Mouse (Mus musculus) forebrain, embryonic 15.5 days (tissue): ENCODE measurements around the gene Zfp574. TPM values are rescaled to one million over a fixed set of nuclear protein-coding genes. Genes with fewer than 3 reads are reported as not detected.

Source experiments
- ATAC-seq: fragments of 200-750 bp; cut with Nextera tagmentation; replicated peaks from 2 replicates; pipeline ENCODE4 v1.8.0; 2017; ENCODE audit warnings: mild to moderate bottlenecking, moderate TSS enrichment, moderate library complexity
- H3K27ac ChIP-seq: fragments of 300-500 bp; sonication (generic); replicated peaks from 2 replicates; pipeline ENCODE4 v1.5.1; 2015; ENCODE audit warnings: mild to moderate bottlenecking, inconsistent platforms
- H3K27me3 ChIP-seq: fragments of 300-500 bp; sonication (generic); 2 replicates; pipeline ENCODE4 v1.6.1; 2015; ENCODE audit warnings: inconsistent platforms
- H3K36me3 ChIP-seq: fragments of 300-500 bp; sonication (generic); 2 replicates; pipeline ENCODE4 v1.6.1; 2015; ENCODE audit warnings: mild to moderate bottlenecking, inconsistent platforms
- H3K4me1 ChIP-seq: fragments of 300-500 bp; sonication (generic); 2 replicates; pipeline ENCODE4 v1.6.1; 2015; ENCODE audit warnings: inconsistent platforms
- H3K4me2 ChIP-seq: fragments of 300-500 bp; sonication (generic); replicated peaks from 2 replicates; pipeline ENCODE4 v1.6.1; 2015; ENCODE audit warnings: mild to moderate bottlenecking, inconsistent platforms
- H3K4me3 ChIP-seq: fragments of 300-500 bp; sonication (generic); 2 replicates; pipeline ENCODE4 v1.5.1; 2015; ENCODE audit warnings: mild to moderate bottlenecking, inconsistent platforms
- H3K9ac ChIP-seq: fragments of 300-500 bp; sonication (generic); replicated peaks from 2 replicates; pipeline ENCODE4 v1.6.1; 2015; ENCODE audit warnings: mild to moderate bottlenecking, inconsistent platforms
- H3K9me3 ChIP-seq: fragments of 300-500 bp; sonication (generic); 2 replicates; pipeline ENCODE4 v1.6.1; 2016; ENCODE audit warnings: inconsistent platforms
- WGBS: fragments of 180-500 bp; shearing (Covaris S2); methylation state at CpG from one replicate; pipeline ENCODE4 v1.1.7; 2015; ENCODE audit warnings: mixed read lengths; 5-methylcytosine and 5-hydroxymethylcytosine counted together
- microRNA-seq: library from miRNA; unstranded; fragments of <30 nt; microRNA quantifications from one replicate; pipeline ENCODE4, GENCODE M21; 2016
- polyA plus RNA-seq: library from polyadenylated mRNA; unstranded; fragments of >200 nt; fragmentation: Nextera tagmentation; extraction: Ambion mirVana; gene quantifications from 2 replicates; pipeline ENCODE4 v1.2.1, GENCODE M21; 2015

Gene Zfp574
- polyA plus RNA-seq, 1 experiment from 2014 or later = 35.8 TPM

GRCm38 (mm10) chr7:25125716-25126281 is 53.4 kb downstream of the Zfp574 start:
- ATAC-seq = no peak
- 86% methylated on average over 10 of the region's 10 CpGs for WGBS
- Histone ChIP-seq H3K9ac (no peak overlapping the region), H3K36me3 (no peaks in the 10 kb centered on the region), H3K27me3 (no peaks in the 10 kb centered on the region), H3K4me2 (no peak overlapping the region), H3K4me3 (no peak overlapping the region), H3K4me1 (no peaks in the 10 kb centered on the region), H3K27ac (no peak overlapping the region), H3K9me3 (no peaks in the 10 kb centered on the region)

DNA sequence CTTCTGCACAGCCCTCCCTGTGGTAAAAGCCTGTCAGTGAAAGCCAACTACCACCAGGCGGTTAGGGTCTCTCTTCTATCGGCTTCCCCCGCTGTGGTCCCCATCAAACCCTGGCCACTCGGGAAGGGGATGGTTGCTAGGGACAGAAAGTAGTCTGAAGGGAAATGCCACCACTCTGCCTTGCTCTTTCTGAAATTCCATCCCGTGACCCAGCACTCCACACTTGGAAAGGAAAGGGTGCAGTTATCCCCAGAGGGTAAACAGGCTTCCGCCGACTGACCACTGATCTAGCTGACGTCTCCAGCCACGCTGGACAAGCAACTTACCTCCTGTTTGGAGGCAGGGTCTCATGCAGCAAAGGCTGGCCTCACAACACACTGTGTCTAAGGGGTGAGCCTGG is 55.6 kb downstream of the Zfp574 start:
- Histone ChIP-seq H3K27me3 (peaks cover 14% of the 10 kb centered on the region), H3K4me2 (no peak overlapping the region), H3K4me3 (no peak overlapping the region), H3K4me1 (peaks cover 8% of the 10 kb centered on the region), H3K27ac (no peak overlapping the region), H3K36me3 (no peaks in the 10 kb centered on the region), H3K9me3 (no peaks in the 10 kb centered on the region), H3K9ac (no peak overlapping the region)
- no peak for ATAC-seq
- WGBS = 80% methylated on average over 9 of the region's 9 CpGs

DNA sequence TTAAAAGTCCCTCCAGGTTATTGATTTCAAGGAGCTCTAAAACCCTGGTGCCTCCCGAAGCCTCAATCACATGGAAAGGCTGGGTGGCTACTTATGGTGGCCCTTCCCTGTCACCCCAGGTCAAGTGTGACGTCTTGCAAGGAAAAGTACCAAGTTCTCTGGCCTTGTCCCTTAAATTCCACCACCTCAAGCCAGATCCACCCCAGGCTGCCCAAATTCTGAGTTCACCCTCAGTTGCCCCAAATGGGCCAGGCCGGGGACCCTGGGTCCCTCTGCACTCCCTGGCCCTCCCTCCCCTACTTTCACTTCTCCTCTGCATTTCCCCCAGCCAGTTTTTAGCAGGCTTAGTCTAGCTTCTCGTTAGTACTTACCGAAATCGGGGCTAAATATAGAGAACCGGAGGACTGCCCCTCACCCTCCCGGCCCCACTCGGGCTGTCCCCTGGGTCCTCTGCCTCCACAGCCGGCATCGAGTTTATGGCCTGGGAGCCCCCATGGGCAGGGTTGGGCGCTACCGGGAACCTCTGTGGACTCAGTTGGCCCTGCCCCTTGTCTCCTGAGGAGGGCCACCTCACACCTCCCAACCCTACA is 57.1 kb downstream of the Zfp574 start:
- peaks cover 16% of the 10 kb centered on the region for H3K4me1 ChIP-seq
- no peak overlapping the region for H3K4me2 ChIP-seq
- H3K36me3 ChIP-seq = no peaks in the 10 kb centered on the region
- ATAC-seq = no peak
- no peaks in the 10 kb centered on the region for H3K9me3 ChIP-seq
- peaks cover 15% of the 10 kb centered on the region for H3K27me3 ChIP-seq
- WGBS = 71% methylated on average over 13 of the region's 13 CpGs
- no peak overlapping the region for H3K9ac ChIP-seq
- H3K4me3 ChIP-seq = no peak overlapping the region
- no peak overlapping the region for H3K27ac ChIP-seq

- Histone ChIP-seq H3K9me3 (no peaks in the 10 kb centered on the region), H3K36me3 (no peaks in the 10 kb centered on the region; the same call in 1 of the 2 replicates), H3K4me1 (peaks cover 19% of the 10 kb centered on the region), H3K27me3 (peaks cover 15% of the 10 kb centered on the region), H3K27ac (no peak overlapping the region), H3K4me3 (no peak overlapping the region), H3K9ac (no peak overlapping the region), H3K4me2 (no peak overlapping the region)
- ATAC-seq = no peak
- WGBS = 87% methylated on average over 11 of the region's 11 CpGs
These were observed 58.2 kb downstream of the Zfp574 start for GRCm38 (mm10) chr7:25130565-25130964.

GRCm38 (mm10) chr7:25131247-25131646 is 58.9 kb downstream of the Zfp574 start:
- Histone ChIP-seq H3K9me3 (no peaks in the 10 kb centered on the region), H3K9ac (no peak overlapping the region), H3K27me3 (peaks cover 15% of the 10 kb centered on the region), H3K4me1 (peaks cover 19% of the 10 kb centered on the region), H3K36me3 (no peaks in the 10 kb centered on the region; the same call in 1 of the 2 replicates), H3K4me3 (no peak overlapping the region), H3K27ac (no peak overlapping the region), H3K4me2 (no peak overlapping the region)
- ATAC-seq = no peak
- 90% methylated on average over 11 of the region's 11 CpGs for WGBS

DNA sequence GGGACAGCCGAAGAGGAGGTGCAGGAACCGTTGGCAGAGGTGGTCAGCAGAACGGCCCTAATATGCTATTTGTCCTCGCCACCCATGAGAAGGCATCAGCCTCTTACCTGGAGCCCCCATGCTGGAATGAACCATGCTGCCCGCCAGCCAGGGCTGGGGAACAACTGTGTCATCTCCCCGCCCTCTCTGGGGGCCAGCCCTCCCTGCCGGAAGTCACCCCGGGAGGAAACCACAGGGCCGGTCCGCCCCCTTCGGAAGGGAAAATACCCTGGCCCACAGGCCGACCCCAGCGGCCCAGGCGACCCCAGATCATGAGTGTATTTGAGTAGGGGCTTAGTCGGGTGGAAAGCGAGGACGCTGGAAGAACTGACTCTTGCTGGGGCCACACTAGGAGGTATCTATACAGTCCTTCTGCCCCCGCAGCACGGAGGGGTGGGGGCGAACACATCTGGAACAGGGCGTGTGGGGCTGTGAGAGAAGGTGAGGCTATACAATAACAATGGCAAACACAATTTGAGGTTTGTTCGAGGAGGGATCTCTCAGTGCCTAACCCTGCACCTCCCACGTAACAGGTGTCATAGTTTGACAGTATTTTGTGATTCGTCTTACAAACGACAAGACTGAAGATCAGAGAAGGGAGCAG is 60.1 kb downstream of the Zfp574 start:
- Histone ChIP-seq H3K4me2 (no peak overlapping the region), H3K9ac (no peak overlapping the region)
- ATAC-seq = 0 out of 2 replicates have a peak, but pooled peaks have one; percentile 20

More for the DNA sequence above, 60.1 kb downstream of the Zfp574 start:
- 8% methylated on average over 25 of the region's 25 CpGs for WGBS
- no peaks in the 10 kb centered on the region; the same call in 1 of the 2 replicates for H3K36me3 ChIP-seq
- H3K9me3 ChIP-seq = no peaks in the 10 kb centered on the region
- H3K4me3 ChIP-seq = no peak overlapping the region
- no peak overlapping the region for H3K27ac ChIP-seq
- peaks cover 15% of the 10 kb centered on the region for H3K27me3 ChIP-seq
- peaks cover 19% of the 10 kb centered on the region for H3K4me1 ChIP-seq

Small RNA genes within 50 kb of the gene (microRNA-seq; reads per million reads assigned to microRNA genes)
- not detected for gene Mir6537

Other genes with a start within 250 kb of the Zfp574 start
- gene Gm9844, start 210.4 kb upstream of the Zfp574 start, polyA plus RNA-seq = 27.2 and 27.9 TPM in 2 replicates
- not detected in 2 replicates for gene Lypd4, start 202.6 kb upstream of the Zfp574 start, polyA plus RNA-seq
- gene Dmrtc2, start 202.5 kb upstream of the Zfp574 start, polyA plus RNA-seq = not detected in 2 replicates
- 1,460 and 1,591 TPM in 2 replicates for gene Rps19, start 188.2 kb upstream of the Zfp574 start, polyA plus RNA-seq
- 0.20 and 0.34 TPM in 2 replicates for gene Cd79a, start 175.2 kb upstream of the Zfp574 start, polyA plus RNA-seq
- gene Arhgef1, start 169.7 kb upstream of the Zfp574 start, polyA plus RNA-seq = 74.4 and 82.0 TPM in 2 replicates
- gene Gm4881, start 128.1 kb upstream of the Zfp574 start, polyA plus RNA-seq = 0.22 and 1.3 TPM in 2 replicates
- 195 and 196 TPM in 2 replicates for gene Rabac1, start 99.8 kb upstream of the Zfp574 start, polyA plus RNA-seq
- 181 and 191 TPM in 2 replicates for gene Atp1a3, start 66.6 kb upstream of the Zfp574 start, polyA plus RNA-seq
- gene Grik5, start 221 bp upstream of the Zfp574 start, polyA plus RNA-seq = 15.9 and 17.1 TPM in 2 replicates
- gene Pou2f2, start 107.2 kb downstream of the Zfp574 start, polyA plus RNA-seq = 17.4 and 17.5 TPM in 2 replicates
- gene Dedd2, start 148.0 kb downstream of the Zfp574 start, polyA plus RNA-seq = 17.7 and 18.0 TPM in 2 replicates
- 1.9 and 2.0 TPM in 2 replicates for gene Zfp526, start 148.9 kb downstream of the Zfp574 start, polyA plus RNA-seq
- gene Gsk3a, start 165.3 kb downstream of the Zfp574 start, polyA plus RNA-seq = 16.2 and 17.4 TPM in 2 replicates
- gene Erf, start 178.2 kb downstream of the Zfp574 start, polyA plus RNA-seq = 4.8 and 5.5 TPM in 2 replicates
- gene Cic, start 195.1 kb downstream of the Zfp574 start, polyA plus RNA-seq = 53.2 and 54.4 TPM in 2 replicates
- gene Pafah1b3, start 225.4 kb downstream of the Zfp574 start, polyA plus RNA-seq = 521 and 550 TPM in 2 replicates
- gene Prr19, start 228.8 kb downstream of the Zfp574 start, polyA plus RNA-seq = 1.6 and 2.1 TPM in 2 replicates
- gene Tmem145, start 233.5 kb downstream of the Zfp574 start, polyA plus RNA-seq = 30.9 and 32.3 TPM in 2 replicates
- gene Megf8, start 244.6 kb downstream of the Zfp574 start, polyA plus RNA-seq = 22.3 and 23.3 TPM in 2 replicates